Mouse (Mus musculus) monocyte, adult 5-6 weeks (primary cell): ENCODE measurements around the gene Chek2. TPM values are rescaled to one million over a fixed set of nuclear protein-coding genes. Genes with fewer than 3 reads are reported as not detected.

Experiments used
- ATAC-seq: fragments of 153-309, 156-312 bp; replicated peaks from 2 replicates; pipeline ENCODE4 v1.8.0; 2017; ENCODE audit warnings: mild to moderate bottlenecking; ENCODE audit not compliant: low TSS enrichment, insufficient number of reproducible peaks, severe bottlenecking, poor library complexity, low FRiP score
- total RNA-seq: library from RNA; stranded (forward); fragments of 200-1000, 200-491, 200-594 nt; gene quantifications from 3 replicates; pipeline ENCODE4 v1.2.3, GENCODE M21; 2017

Gene Chek2
- total RNA-seq, 1 experiment from 2014 or later: 4.7 TPM

- no peak for ATAC-seq
These were observed 48.8 kb downstream of the Chek2 start for GRCm38 (mm10) chr5:110888596-110888995.

GRCm38 (mm10) chr5:110889945-110890344 is 50.2 kb downstream of the Chek2 start:
- no peak for ATAC-seq

GRCm38 (mm10) chr5:110890561-110890960 is 50.8 kb downstream of the Chek2 start:
- ATAC-seq: no peak

- ATAC-seq: no peak
These were observed 57.5 kb downstream of the Chek2 start for GRCm38 (mm10) chr5:110897114-110897788.

- ATAC-seq: no peak
These were observed 58.4 kb downstream of the Chek2 start for GRCm38 (mm10) chr5:110898169-110898568.

- no peak for ATAC-seq
These were observed 59.0 kb downstream of the Chek2 start for GRCm38 (mm10) chr5:110898785-110899184.

GRCm38 (mm10) chr5:110900331-110900730 is 60.6 kb downstream of the Chek2 start:
- no peak for ATAC-seq

- ATAC-seq: no peak
These were observed 66.9 kb downstream of the Chek2 start for GRCm38 (mm10) chr5:110906708-110907107.

- ATAC-seq: no peak
These were observed 69.1 kb downstream of the Chek2 start for GRCm38 (mm10) chr5:110908879-110909278.

- no peak for ATAC-seq
These were observed 70.3 kb downstream of the Chek2 start for GRCm38 (mm10) chr5:110909955-110910589.

- ATAC-seq: no peak
These were observed 75.1 kb downstream of the Chek2 start for GRCm38 (mm10) chr5:110914859-110915258.

- no peak for ATAC-seq
These were observed 76.5 kb downstream of the Chek2 start for GRCm38 (mm10) chr5:110916241-110916640.

GRCm38 (mm10) chr5:110919541-110919940 is 79.8 kb downstream of the Chek2 start:
- no peak for ATAC-seq

- ATAC-seq: no peak
These were observed 83.6 kb downstream of the Chek2 start for GRCm38 (mm10) chr5:110923336-110923735.

Other genes starting within 250 kb of the Chek2 start
- 8.3 to 29.0 TPM (median 9.9 TPM) in 3 replicates for gene Noc4l, start 186.6 kb upstream of the Chek2 start, total RNA-seq
- 3.8 to 15.1 TPM (median 11.2 TPM) in 3 replicates for gene Ddx51, start 186.5 kb upstream of the Chek2 start, total RNA-seq
- gene Ep400, start 69.3 kb upstream of the Chek2 start, total RNA-seq: 73.3 to 97.0 TPM (median 81.0 TPM) in 3 replicates
- gene Pus1, start 59.3 kb upstream of the Chek2 start, total RNA-seq: 26.3 to 29.9 TPM (median 28.8 TPM) in 3 replicates
- 12.3 to 43.3 TPM (median 17.1 TPM) in 3 replicates for gene Ulk1, start 29.9 kb upstream of the Chek2 start, total RNA-seq
- 17.2 to 39.5 TPM (median 19.4 TPM) in 3 replicates for gene Hscb, start 202 bp upstream of the Chek2 start, total RNA-seq
- 2.4 to 4.1 TPM (median 4.0 TPM) in 3 replicates for gene Ttc28, start 39.8 kb downstream of the Chek2 start, total RNA-seq